Mouse (Mus musculus) lung, embryonic 15.5 days (tissue): ENCODE data around the gene Gmpr. TPM values are rescaled to one million over a fixed set of nuclear protein-coding genes. Genes with fewer than 3 reads are reported as not detected.

Experiments
- ATAC-seq: fragments of 200-750 bp; cut with Nextera tagmentation; 2 replicates; pipeline ENCODE4 v1.8.0; 2017; ENCODE audit warnings: moderate number of reproducible peaks, borderline replicate concordance; ENCODE audit not compliant: low FRiP score, low TSS enrichment; ENCODE audit errors: extremely low read depth
- H3K27ac ChIP-seq: fragments of 300-500 bp; sonication (generic); 2 replicates; pipeline ENCODE4 v1.5.1; 2015; ENCODE audit warnings: moderate library complexity, mild to moderate bottlenecking, inconsistent platforms
- H3K27me3 ChIP-seq: fragments of 300-500 bp; sonication (generic); 2 replicates; pipeline ENCODE4 v1.6.1; 2015; ENCODE audit warnings: inconsistent platforms
- H3K36me3 ChIP-seq: fragments of 300-500 bp; sonication (generic); 2 replicates; pipeline ENCODE4 v1.6.1; 2015; ENCODE audit warnings: inconsistent platforms
- H3K4me1 ChIP-seq: fragments of 300-500 bp; sonication (generic); 2 replicates; pipeline ENCODE4 v1.6.1; 2015; ENCODE audit warnings: inconsistent platforms
- H3K4me2 ChIP-seq: fragments of 300-500 bp; sonication (generic); 2 replicates; pipeline ENCODE4 v1.6.1; 2015; ENCODE audit warnings: inconsistent platforms, mild to moderate bottlenecking, moderate library complexity
- H3K4me3 ChIP-seq: fragments of 300-500 bp; sonication (generic); 2 replicates; pipeline ENCODE4 v1.5.1; 2015; ENCODE audit warnings: mild to moderate bottlenecking, inconsistent platforms
- H3K9ac ChIP-seq: fragments of 300-500 bp; sonication (generic); 2 replicates; pipeline ENCODE4 v1.6.1; 2015; ENCODE audit warnings: inconsistent platforms
- H3K9me3 ChIP-seq: fragments of 300-500 bp; sonication (generic); 2 replicates; pipeline ENCODE4 v1.6.1; 2016; ENCODE audit warnings: inconsistent platforms
- WGBS: fragments of 180-500 bp; shearing (Covaris S2); methylation state at CpG from one replicate; pipeline ENCODE4 v1.1.7; 2015; 5-methylcytosine and 5-hydroxymethylcytosine counted together
- polyA plus RNA-seq: library from polyadenylated mRNA; unstranded; fragments of >200 nt; fragmentation: Nextera tagmentation; extraction: Ambion mirVana; gene quantifications from 2 replicates; pipeline ENCODE4 v1.2.1, GENCODE M21; 2015

Gene Gmpr
- polyA plus RNA-seq, 1 experiment from 2014 or later = 27.9 TPM

DNA sequence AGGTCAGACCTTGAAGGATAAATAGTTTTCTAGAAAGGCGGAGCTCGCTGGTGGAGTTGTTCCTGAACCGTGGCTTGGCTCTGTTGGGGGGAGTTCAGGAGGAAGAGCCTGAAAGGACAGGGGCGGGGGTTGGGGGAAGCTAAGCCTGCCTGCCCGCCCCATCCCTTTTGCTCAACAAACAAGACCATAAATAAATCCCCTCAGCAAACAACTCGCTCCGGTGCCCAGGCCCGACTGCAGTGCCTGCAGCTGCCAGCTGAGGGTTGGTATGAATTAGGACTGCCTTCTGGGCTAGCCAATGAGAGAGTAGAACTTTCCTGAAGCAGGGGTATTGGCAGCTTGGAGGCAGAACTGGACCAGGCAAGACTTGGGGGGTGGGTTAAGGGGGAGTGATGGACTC is 1.3 kb downstream of the Gmpr start:
- H3K27ac ChIP-seq = no peak overlapping the region
- H3K9ac ChIP-seq = no peak overlapping the region; the same call in 1 of the 2 replicates
- H3K4me3 ChIP-seq = peak overlapping the region; percentile 57
- H3K9me3 ChIP-seq = no peaks in the 10 kb centered on the region
- H3K4me2 ChIP-seq = peak overlapping the region; percentile 92
- no peaks in the 10 kb centered on the region for H3K27me3 ChIP-seq
- ATAC-seq = no peak
- no peaks in the 10 kb centered on the region for H3K36me3 ChIP-seq
- H3K4me1 ChIP-seq = peaks cover 40% of the 10 kb centered on the region
- 4% methylated on average over 8 of the region's 8 CpGs for WGBS

- H3K4me1 ChIP-seq = peaks cover 41% of the 10 kb centered on the region
- H3K9me3 ChIP-seq = no peaks in the 10 kb centered on the region
- no peaks in the 10 kb centered on the region for H3K36me3 ChIP-seq
- H3K4me3 ChIP-seq = no peak overlapping the region
- H3K27me3 ChIP-seq = no peaks in the 10 kb centered on the region
- H3K4me2 ChIP-seq = peak overlapping the region; percentile 92; the same call in 1 of the 2 replicates
- WGBS = 71% methylated on average over 6 of the region's 6 CpGs
- H3K9ac ChIP-seq = no peak overlapping the region
- no peak for ATAC-seq
- no peak overlapping the region for H3K27ac ChIP-seq
Observed at GRCm38 (mm10) chr13:45509366-45509765, 2.1 kb downstream of the Gmpr start.

DNA sequence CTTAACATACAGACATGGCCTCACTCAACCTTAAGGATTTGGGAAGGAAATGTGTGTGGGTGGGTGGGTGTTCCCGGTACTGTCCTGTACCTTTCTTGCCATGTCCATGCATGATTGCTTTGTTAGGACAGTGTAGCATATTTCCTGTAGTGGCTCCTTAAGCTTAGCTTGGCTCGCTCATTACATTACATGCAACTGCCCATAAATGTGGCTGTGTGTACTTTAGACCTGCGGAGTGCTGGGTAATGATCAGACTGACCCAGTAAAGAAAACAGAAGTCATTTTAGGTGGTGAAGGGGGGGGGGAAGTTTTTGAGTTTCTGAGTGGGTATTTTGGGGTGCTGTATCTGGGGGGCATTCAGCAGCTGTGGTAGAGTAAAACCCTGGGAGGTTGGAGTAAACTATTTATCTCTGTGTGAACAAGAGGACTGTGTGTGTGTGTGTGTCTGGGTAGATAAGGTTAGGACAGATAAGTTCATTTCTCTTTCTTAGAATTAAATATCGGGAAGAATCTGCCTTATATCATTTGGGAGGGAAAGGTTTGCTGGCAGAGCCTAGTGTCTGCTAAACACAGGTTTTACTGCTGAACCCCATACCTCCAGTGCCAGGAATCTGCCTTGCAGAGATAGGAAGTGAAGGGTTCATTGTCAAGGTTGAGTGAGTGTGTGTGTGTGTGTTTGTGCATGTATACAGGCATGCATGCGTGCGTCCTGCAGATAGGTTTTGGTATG is 4.6 kb downstream of the Gmpr start:
- H3K4me1 ChIP-seq = peaks cover 62% of the 10 kb centered on the region
- H3K27me3 ChIP-seq = no peaks in the 10 kb centered on the region
- ATAC-seq = no peak
- H3K9ac ChIP-seq = no peak overlapping the region
- H3K9me3 ChIP-seq = no peaks in the 10 kb centered on the region
- H3K27ac ChIP-seq = 0 out of 2 replicates have a peak overlapping the region, but pooled peaks have one; percentile 4
- H3K4me2 ChIP-seq = no peak overlapping the region
- H3K36me3 ChIP-seq = no peaks in the 10 kb centered on the region
- no peak overlapping the region for H3K4me3 ChIP-seq
- WGBS = 58% methylated on average over 6 of the region's 6 CpGs

DNA sequence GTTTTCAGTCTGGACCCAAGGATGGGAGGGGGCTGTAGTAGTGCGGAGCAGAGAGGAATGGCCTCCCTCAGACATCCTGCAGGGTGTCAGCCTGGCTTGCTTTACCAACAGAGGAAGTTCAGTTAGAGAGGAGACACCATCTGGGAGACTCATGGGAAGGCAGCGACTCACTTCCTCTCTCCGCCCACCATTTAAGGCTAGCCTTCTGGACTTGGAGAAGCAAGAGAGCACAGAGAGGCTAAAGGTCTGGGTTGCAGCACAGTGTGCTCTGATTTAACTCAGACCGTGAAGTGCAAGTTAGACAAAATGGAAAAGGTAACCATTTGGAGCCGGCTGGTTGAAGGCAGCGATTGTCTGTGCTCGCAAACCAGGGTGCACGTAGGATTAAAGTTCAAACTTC is 5.3 kb downstream of the Gmpr start:
- WGBS = 71% methylated on average over 8 of the region's 8 CpGs
- H3K9ac ChIP-seq = no peak overlapping the region

GRCm38 (mm10) chr13:45513009-45513984 is 6.1 kb downstream of the Gmpr start:
- WGBS = 62% methylated on average over 12 of the region's 12 CpGs
- Histone ChIP-seq H3K36me3 (no peaks in the 10 kb centered on the region), H3K9me3 (no peaks in the 10 kb centered on the region), H3K4me1 (peaks cover 58% of the 10 kb centered on the region), H3K27me3 (no peaks in the 10 kb centered on the region), H3K27ac (no peak overlapping the region), H3K4me3 (no peak overlapping the region), H3K4me2 (no peak overlapping the region), H3K9ac (no peak overlapping the region)
- ATAC-seq = no peak

More for the DNA sequence above, 5.3 kb downstream of the Gmpr start:
- Histone ChIP-seq H3K4me1 (peaks cover 65% of the 10 kb centered on the region), H3K4me3 (no peak overlapping the region), H3K27me3 (no peaks in the 10 kb centered on the region), H3K27ac (peak overlapping the region; percentile 4; the same call in 1 of the 2 replicates), H3K36me3 (no peaks in the 10 kb centered on the region), H3K4me2 (no peak overlapping the region), H3K9me3 (no peaks in the 10 kb centered on the region)
- ATAC-seq = no peak

- 82% methylated on average over 5 of the region's 5 CpGs for WGBS
- no peak for ATAC-seq
- no peaks in the 10 kb centered on the region for H3K9me3 ChIP-seq
- H3K4me2 ChIP-seq = no peak overlapping the region
- H3K27ac ChIP-seq = no peak overlapping the region
- peaks cover 50% of the 10 kb centered on the region for H3K4me1 ChIP-seq
- no peaks in the 10 kb centered on the region for H3K36me3 ChIP-seq
- no peak overlapping the region for H3K9ac ChIP-seq
- no peak overlapping the region for H3K4me3 ChIP-seq
- no peaks in the 10 kb centered on the region for H3K27me3 ChIP-seq
Observed at GRCm38 (mm10) chr13:45514115-45514514, 6.9 kb downstream of the Gmpr start.

DNA sequence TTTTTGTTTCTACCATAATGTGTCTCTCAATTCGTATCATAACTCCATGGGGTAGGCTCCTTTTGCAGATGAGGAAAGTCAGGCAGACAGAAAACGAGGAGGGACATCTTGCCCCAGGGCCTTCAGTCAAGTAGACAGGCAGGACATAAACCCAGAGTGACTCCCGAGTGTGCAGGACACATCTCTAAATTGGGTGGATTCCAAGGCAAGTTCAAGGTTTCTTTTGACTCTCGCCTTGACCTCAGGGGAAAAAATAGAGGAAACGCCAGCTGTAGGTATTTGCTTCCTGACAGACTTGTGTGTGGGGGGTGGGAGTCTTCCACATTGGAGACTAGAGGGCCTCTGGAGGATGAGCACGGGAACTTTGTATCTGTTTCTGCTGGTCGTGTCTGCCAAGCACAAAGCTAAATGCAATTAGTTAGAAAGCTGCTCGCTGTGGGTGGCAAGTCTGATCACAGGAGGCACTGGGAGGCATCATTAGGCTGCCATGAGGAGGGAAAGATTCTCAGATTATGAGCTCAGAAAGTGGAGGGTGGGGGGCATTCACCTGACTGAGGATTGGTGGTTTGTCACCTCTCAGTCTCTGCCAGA is 7.7 kb downstream of the Gmpr start:
- 30% methylated on average over 8 of the region's 8 CpGs for WGBS
- Histone ChIP-seq H3K27ac (peak overlapping the region; percentile 13; the same call in 1 of the 2 replicates), H3K4me3 (no peak overlapping the region), H3K4me1 (peaks cover 48% of the 10 kb centered on the region), H3K36me3 (no peaks in the 10 kb centered on the region), H3K27me3 (no peaks in the 10 kb centered on the region), H3K4me2 (no peak overlapping the region), H3K9ac (no peak overlapping the region), H3K9me3 (no peaks in the 10 kb centered on the region)
- ATAC-seq = no peak

- Histone ChIP-seq H3K9ac (peak overlapping the region; percentile 29), H3K36me3 (no peaks in the 10 kb centered on the region), H3K4me3 (peak overlapping the region; percentile 32), H3K27ac (peak overlapping the region; percentile 36; the same call in 1 of the 2 replicates), H3K4me1 (peaks cover 43% of the 10 kb centered on the region), H3K9me3 (no peaks in the 10 kb centered on the region), H3K27me3 (no peaks in the 10 kb centered on the region), H3K4me2 (peak overlapping the region; percentile 62)
- 7% methylated on average over 24 of the region's 24 CpGs for WGBS
- ATAC-seq = peak; percentile 53; the same call in 1 of the 2 replicates
Observed at GRCm38 (mm10) chr13:45516501-45517393, 9.5 kb downstream of the Gmpr start.

DNA sequence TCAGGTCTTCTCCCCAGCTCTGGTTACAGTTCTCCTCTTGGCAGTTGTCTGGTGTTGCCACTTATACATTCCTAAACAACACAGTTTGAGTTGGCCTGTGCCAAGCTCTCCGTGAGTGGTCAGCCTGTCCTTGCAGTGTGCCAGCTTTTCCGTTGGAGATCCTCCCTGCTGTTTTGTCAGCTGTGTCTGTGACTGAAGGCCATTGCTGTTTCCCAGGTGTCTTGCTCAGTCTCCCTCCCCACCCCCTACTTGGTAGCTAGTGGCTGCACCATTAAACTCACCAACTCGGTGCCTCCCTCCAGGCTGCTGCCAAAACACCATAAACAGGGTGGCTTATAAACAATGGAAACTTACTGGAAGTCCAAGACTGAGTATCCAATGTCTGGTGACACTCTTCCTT is 17.1 kb downstream of the Gmpr start:
- 37% methylated on average over 3 of the region's 3 CpGs for WGBS
- ATAC-seq = no peak
- Histone ChIP-seq H3K27me3 (no peaks in the 10 kb centered on the region), H3K4me1 (peaks cover 6% of the 10 kb centered on the region; the same call in 1 of the 2 replicates), H3K27ac (no peak overlapping the region), H3K9ac (no peak overlapping the region), H3K4me2 (no peak overlapping the region), H3K9me3 (no peaks in the 10 kb centered on the region), H3K36me3 (no peaks in the 10 kb centered on the region), H3K4me3 (no peak overlapping the region)

GRCm38 (mm10) chr13:45524791-45525435 is 17.7 kb downstream of the Gmpr start:
- Histone ChIP-seq H3K36me3 (no peaks in the 10 kb centered on the region), H3K27ac (no peak overlapping the region), H3K4me1 (peaks cover 6% of the 10 kb centered on the region; the same call in 1 of the 2 replicates), H3K9me3 (no peaks in the 10 kb centered on the region), H3K9ac (no peak overlapping the region), H3K4me3 (no peak overlapping the region), H3K4me2 (no peak overlapping the region), H3K27me3 (no peaks in the 10 kb centered on the region)
- WGBS = 85% methylated on average over 6 of the region's 6 CpGs
- no peak for ATAC-seq
